Mouse (Mus musculus) urinary bladder, postnatal 36 days (tissue): ENCODE measurements around the gene Gabrb1.

Experiments
- DNase-seq, 2 experiments: peaks; one replicate each; pipeline ENCODE4 v3.0.0; 2022; ENCODE audit warnings: low spot score in 2 of 2, mixed read lengths in 1 of 2

Gabrb1 gene

DNA sequence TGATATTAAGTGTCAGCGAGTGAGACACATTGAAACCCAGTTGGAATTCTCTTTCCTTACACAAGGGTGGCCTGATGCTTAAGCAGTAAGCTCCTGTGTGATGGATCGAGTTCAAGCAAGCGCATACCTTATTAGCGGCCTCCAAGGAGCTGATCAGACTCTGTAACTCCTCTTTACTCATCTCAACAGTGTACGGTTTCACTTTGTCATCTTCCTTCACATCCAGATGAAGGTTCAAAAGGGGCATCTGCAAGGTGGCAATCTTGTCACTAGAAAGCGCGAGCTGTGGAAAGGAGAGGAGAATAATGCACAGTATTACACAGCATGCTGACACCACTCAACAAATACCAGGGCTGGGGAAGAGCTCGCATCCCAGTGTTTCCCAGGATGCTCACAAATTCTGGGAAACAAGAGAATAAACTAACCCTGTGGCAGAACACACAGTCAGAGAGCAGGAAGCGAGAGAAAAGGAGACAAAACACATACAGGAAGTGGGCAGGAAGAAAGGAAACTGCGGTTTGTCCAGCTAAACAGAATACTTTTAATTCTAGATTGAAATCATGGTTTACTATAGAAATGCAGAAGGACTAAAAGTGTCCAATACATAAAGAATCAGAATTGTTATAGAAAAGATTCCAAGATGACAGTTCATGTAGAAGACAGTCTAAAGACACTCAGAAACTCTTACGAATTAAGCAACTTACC, 503.0 kb downstream of the Gabrb1 start:
- no peak for DNase-seq

DNA sequence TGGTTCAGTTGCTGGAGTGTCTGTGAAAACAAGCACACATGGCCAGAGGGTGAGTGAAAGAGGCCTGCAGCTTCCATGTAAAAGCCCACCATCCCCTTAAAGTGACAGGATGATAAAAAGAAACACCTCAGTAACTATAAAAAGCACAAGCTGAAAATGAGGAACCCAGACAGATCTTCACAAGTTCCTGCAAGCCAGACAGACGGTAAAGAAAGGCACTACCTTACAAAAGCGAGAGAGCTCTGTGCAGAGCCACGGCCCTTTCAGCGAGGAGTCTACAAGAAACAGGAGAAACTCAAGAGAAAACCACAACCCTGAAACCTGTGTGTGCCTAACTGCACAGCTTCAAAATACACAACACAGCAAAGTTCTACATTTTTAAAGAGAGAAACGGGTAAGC, 504.9 kb downstream of the Gabrb1 start:
- DNase-seq: no peak

DNA sequence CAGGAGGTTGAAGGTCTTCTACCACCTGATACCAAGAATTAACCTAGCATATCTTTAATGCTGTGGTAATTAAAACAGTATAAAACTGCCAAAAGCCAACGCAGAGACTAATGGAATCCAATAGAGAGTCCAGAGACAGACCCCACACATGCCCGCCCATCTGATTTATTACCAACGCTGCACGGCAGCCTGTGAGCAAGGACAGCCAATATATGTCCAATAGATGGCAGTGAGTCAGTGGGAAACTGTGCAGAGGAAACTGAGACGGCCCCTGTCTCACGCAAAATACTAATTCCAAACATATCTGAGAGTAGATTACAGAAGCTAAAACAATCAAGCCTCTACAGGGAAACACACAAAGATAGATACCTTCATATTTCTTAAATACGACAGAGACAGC, 506.5 kb downstream of the Gabrb1 start:
- DNase-seq: no peak

DNA sequence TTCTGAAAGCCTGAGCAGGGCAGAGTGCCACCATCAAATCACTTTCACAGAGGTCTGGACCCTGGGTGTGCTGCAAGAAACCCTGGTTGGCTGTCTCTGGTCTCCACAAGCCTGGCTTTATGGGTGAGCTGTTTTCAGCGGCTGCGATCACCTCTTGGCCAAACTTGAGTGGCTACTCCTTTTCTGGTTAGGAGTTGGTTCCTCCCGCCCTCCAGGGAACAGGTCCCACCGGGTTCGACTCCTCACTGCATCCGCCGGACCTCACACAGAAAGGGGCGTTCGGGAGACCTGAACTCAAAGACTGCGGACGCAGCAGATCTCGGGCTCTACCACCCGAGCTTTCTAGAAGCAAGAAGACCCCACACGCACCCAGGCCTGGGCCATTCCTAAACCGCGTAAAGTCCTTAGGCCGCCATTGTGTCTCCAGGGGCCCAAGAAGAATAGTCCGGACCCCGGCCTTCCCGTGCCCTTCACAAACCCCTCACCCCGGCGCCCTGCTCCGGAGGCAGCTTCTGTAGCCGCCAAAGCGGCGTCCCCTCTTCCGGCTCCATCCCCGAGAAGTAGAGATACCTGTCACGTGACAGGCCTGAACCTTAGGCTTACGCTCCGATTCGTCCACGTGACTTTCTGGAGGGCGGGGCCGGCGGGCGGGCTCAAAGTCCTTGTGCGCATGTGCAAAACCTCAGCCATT, 509.8 kb downstream of the Gabrb1 start, which contains the start of gene Commd8:
Gene Commd8 (minus strand): TSS at position 596 of the 691 bp plus-strand sequence.
- peak; percentile 94 to 96 for DNase-seq

DNA sequence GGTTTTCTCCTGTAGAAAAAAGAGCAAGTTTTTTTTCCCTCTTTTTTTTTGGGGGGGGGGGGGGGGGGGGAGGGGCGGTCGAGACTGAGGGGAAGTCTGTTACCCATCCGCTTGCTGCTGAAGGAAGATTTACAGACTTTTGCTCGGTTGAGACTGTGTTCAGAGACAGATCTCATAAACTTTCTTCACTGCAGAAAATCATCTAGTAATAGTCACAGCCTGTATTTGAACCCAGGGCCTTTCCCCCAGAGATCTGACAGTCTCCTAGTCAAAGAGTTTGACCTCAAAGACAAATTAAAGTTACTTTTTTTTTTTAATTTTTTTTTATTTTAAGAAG, 510.3 kb downstream of the Gabrb1 start:
- no peak for DNase-seq

DNA sequence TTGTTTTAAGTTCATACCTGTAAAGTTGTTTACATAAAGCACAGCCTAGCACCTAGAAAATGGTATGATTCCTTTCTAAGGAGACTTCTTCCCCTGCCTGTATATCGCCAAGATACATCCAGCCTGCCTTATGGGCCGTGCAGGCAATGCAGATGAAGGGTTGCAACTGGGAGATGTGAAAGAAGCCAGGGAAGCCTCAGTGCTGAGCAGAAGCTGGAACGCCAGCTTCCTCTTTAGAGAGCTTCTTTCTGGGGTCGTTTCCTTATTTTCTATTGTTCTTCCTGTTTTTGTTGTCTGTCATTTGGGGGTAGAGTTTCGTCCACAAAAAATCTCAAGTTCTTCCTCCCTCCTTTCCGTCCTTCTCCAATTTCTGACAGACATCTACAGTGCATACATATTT, 512.2 kb downstream of the Gabrb1 start:
- no peak for DNase-seq

DNA sequence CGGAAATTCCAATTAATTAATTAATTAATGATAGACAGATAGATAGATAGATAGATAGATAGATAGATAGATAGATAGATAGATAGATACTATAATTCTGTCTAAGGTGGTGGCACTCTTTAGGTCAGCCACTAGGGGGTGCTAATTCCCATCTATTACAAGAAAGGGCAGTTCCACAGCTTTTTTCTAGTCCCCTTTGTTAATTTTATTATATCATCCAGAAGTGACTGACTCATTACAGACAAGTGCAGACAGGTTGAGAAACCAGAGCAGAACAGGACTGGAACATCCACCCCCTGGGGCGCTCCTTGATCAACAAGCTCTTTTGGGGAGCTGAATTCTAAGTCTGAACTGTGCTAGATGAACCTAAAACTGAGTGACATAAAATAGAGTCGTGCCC, 514.8 kb downstream of the Gabrb1 start:
- DNase-seq: peak; percentile 21 to 43

DNA sequence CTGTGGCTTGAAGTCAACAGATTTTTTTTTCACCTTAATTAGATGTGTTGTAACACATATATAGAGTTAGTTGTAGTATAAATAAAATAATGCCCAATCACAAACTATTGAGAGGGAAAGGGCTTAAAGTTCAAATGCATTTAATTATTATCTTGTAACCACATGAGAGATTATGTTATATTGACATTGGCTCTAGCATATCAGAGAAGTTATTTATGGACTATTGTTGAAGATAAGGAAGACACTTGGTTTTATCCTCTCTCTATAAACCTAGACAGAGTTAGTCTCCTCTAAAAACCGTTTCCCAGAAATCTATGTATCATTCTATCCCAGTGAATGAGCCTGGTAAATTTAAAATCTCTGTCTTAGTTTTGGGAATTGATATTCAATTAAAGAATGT, 515.6 kb downstream of the Gabrb1 start:
- no peak for DNase-seq

DNA sequence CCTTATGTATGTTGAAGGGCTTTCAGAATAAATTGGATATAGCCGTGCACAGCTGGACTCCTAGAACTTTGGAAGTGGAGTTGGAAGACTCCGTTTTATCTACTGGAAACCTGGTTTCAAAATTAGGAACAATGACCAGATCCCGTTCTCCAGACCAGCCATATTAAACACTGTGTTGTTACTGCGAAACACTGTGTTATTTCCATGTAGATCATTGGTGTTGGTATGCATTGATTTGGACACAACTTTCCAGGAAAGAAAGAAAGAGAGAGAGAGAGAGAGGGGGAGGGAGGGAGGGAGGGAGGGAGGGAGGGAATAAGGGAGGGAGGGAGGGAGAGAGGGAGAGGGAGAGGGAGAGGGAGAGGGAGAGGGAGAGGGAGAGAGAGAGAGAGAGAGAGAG, 517.1 kb downstream of the Gabrb1 start:
- no peak for DNase-seq

DNA sequence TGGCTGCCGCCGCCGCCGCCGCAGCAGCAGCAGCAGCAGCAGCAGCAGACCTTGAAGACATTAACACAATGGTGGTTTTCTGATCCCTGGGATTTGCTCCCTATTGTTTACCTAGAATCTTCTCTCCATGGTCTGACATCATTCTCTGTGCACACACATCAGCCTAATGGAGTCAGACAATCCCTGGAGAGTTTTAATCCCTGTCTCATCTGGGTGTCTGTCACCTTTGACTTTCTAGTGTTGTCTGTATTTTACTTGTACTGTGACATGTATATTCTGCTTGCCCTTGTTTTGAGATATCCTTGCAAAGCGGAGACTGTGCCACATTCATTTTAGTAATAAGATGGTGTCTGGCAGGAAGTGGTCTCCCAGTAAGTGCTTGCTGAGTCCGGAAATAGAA, 517.6 kb downstream of the Gabrb1 start:
- DNase-seq: no peak

DNA sequence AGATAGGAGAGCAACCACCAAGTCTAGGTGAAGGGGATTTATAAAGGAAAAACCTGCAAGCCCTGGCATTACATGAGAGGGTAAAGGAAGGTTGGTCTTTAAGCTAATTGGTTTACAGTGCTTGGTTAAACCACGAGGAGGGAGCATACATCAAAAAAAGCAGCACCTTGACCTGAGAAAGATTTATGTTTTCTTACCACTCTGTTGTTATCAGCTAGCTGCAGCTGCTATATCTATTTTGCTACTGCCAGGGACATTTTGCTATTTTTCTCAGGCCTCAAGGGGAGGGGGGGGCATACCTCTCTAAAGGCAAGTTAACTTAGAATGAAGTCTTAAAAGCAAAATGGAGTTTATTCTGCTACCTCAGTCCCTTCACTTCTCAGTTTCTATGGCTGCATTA, 523.3 kb downstream of the Gabrb1 start:
- no peak for DNase-seq

DNA sequence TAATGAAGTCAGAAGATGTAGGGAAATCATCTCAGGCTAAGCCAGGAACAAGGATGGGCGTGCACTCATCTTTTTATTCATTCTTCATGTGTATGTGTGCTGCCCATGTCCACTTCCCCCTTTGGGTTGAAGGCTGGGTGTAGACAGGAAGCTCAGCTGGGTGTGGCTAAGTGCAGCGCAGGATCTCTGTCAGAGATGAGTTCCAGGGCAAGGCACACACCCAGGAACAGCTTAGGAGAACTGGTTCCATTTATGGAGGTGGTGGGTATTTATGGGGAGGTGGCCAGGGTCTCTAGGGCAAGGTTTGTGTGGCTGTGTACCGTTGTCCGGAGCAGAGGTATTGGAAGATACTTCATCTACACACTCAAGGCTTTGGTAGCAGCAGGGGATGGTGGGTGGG, 524.9 kb downstream of the Gabrb1 start:
- peak in 1 of 2 experiments; percentile 16 for DNase-seq

DNA sequence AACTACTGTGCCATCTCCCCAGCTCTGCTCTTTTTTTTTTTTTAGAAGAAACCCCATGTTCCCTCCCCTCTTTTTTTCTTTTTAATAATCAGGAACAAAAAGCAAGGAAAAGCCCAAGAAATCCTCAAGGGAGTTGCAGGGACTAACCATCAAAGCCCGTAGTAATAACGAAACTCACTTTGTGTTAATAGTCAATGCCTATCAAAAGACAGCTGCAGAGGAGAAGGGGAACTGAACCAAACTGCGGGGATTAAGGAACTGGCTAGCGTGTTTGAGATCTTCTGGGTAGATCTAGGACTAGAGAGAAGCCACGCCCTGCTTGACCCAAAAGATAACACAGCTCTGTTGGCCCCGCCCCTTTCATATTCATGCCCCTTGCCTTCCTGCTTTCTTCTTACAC, 526.0 kb downstream of the Gabrb1 start:
- peak; percentile 15 to 23 for DNase-seq

DNA sequence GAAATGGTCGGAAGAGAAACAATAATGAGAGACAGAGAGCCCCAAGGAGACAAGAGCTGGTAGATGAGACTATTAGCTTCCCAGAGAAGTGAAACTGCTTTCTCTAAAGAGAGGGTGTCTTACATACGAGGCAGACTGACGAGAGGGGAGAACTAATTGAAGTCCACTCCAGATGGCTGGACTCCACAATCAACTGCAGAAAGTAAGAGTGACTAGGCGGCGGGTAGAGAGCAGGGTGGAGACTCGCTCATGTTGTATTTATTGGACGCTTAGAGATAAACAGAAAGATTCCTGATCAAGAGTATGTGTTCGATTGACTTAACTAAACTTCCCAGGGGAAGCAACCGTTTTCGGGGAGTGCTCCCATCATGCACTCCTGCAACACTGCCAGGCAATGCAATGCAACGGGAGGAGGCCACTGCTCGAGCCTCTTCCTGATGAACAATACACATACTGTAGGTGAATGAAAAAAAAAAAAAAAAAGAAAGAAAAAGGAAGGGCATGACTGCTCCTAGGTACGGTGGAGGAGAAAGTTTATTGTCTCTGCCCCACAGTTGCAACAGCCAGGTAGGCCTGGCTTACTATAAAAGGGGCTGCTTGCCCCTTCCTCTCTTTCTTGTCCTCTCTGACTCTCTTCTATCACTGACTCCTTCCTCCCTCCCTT, 526.7 kb downstream of the Gabrb1 start:
- no peak for DNase-seq

DNA sequence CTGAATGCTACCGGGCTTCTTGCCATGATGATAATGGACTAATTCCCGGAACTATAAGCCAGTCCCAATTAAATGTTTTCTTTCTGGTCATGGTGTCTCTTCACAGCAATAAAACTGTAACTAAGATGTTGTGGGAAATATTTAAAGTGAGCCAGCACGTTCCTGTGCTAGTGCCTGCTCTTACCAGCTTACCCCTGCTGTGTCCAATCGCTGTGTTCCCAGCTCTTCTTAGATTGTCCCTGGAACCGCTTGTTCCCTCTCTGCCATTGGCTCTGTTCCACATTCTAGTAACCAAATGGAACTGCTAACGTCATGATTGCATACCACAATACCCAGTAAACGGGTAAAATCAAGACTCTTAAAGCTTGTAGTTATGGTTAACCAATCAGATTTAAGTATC, 533.2 kb downstream of the Gabrb1 start:
- DNase-seq: no peak

DNA sequence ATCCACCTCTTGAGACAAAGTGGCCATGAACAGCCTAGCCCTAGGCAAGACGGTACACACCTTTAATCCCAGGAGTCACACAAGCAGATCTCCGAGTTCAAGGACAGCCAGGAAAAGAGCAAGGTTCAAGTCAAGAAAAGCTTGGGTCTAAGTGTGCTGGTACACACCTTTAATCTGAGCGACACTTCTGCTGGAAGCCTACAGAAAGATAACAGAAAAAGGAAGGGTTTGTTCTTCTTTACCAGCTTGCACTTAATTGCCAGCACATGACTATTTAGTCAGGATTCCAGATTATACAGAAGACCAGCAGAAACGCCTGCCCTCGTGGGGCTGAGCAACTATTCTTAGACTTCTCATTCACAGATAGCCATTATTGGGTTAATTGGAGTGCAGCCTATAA, 534.0 kb downstream of the Gabrb1 start:
- DNase-seq: no peak

DNA sequence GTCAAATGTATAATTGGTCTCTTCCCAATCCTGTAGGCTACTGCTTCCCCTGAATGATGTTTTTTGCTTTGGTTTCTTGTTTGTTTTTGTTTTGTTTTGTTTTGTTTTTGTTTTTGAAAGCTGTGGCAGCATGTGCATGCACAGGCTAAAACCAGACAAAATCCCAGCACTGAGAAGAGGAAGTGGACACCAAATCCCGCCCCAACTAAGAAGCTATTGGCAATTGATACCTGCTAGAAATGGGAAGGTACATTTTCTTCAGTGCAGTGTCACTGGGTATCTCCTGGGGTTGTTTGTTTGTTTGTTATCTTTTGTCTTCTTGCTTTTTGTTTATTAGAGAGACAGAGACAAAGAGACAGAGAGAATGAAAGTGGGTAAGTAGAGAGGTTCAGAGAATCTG, 537.5 kb downstream of the Gabrb1 start:
- DNase-seq: no peak
